Mouse (Mus musculus) intestine, embryonic 16.5 days (tissue): Measurements from ENCODE around the gene Pym1. TPM values are rescaled to one million over a fixed set of nuclear protein-coding genes. Genes with fewer than 3 reads are reported as not detected.
A peak's percentile ranks its signal among the peaks of the same experiment; 100 is the strongest.
"Not testable (repeated sequence)": the region's sequence is repeated elsewhere in the genome, so short reads cannot be mapped to it uniquely, and the experiment has no call there.

ENCODE experiments used
- ATAC-seq: fragments of 200-750 bp; cut with Nextera tagmentation; 2 replicates; pipeline ENCODE4 v1.8.0; 2017; ENCODE audit warnings: moderate TSS enrichment, moderate library complexity
- H3K27ac ChIP-seq: fragments of 300-500 bp; sonication (generic); 2 replicates; pipeline ENCODE4 v1.5.1; 2014; ENCODE audit warnings: mild to moderate bottlenecking, low read length
- H3K27me3 ChIP-seq: fragments of 300-500 bp; sonication (generic); replicated peaks from 2 replicates; pipeline ENCODE4 v1.6.1; 2014; ENCODE audit warnings: low read length, control low read depth, mixed read lengths; ENCODE audit not compliant: control insufficient read depth, insufficient read depth
- H3K36me3 ChIP-seq: fragments of 300-500 bp; sonication (generic); 2 replicates; pipeline ENCODE4 v1.6.1; 2014; ENCODE audit warnings: low read length, control low read depth; ENCODE audit not compliant: control insufficient read depth, insufficient read depth
- H3K4me1 ChIP-seq: fragments of 300-500 bp; sonication (generic); 2 replicates; pipeline ENCODE4 v1.6.1; 2014; ENCODE audit warnings: low read length, control low read depth, mixed read lengths; ENCODE audit not compliant: control insufficient read depth, insufficient read depth
- H3K4me2 ChIP-seq: fragments of 300-500 bp; sonication (generic); 2 replicates; pipeline ENCODE4 v1.6.1; 2014; ENCODE audit warnings: low read depth, low read length, control low read depth
- H3K4me3 ChIP-seq: fragments of 300-500 bp; sonication (generic); 2 replicates; pipeline ENCODE4 v1.5.1; 2014; ENCODE audit warnings: mild to moderate bottlenecking, low read length
- H3K9ac ChIP-seq: fragments of 300-500 bp; sonication (generic); 2 replicates; pipeline ENCODE4 v1.6.1; 2014; ENCODE audit warnings: low read depth, low read length
- H3K9me3 ChIP-seq: fragments of 300-500 bp; sonication (generic); 2 replicates; pipeline ENCODE4 v1.6.1; 2016; ENCODE audit warnings: low read length, control low read depth; ENCODE audit not compliant: control insufficient read depth
- WGBS: fragments of 180-500 bp; shearing (Covaris S2); extraction: QIAGEN DNeasy Blood & Tissue Kit; methylation state at CpG from one replicate; pipeline ENCODE4 v1.1.7; 2014; 5-methylcytosine and 5-hydroxymethylcytosine counted together
- polyA plus RNA-seq: library from polyadenylated mRNA; unstranded; fragments of >200 nt; fragmentation: Nextera tagmentation; extraction: Ambion mirVana; gene quantifications from 2 replicates; pipeline ENCODE4 v1.2.1, GENCODE M21; 2015

The Pym1 gene
- polyA plus RNA-seq, 1 experiment from 2014 or later: 31.5 TPM

- Histone ChIP-seq H3K9me3 (no peaks in the 10 kb centered on the region), H3K4me3 (no peak overlapping the region), H3K9ac (no peak overlapping the region), H3K27me3 (no peaks in the 10 kb centered on the region), H3K4me2 (no peak overlapping the region), H3K36me3 (no peaks in the 10 kb centered on the region), H3K4me1 (no peaks in the 10 kb centered on the region), H3K27ac (no peak overlapping the region)
- peak; percentile 64 for ATAC-seq
- 84% methylated on average over 19 of the region's 19 CpGs for WGBS
Measured at GRCm38 (mm10) chr10:128715559-128716537, 31.8 kb upstream of the Pym1 start.

GRCm38 (mm10) chr10:128725466-128725865, 22.2 kb upstream of the Pym1 start:
- not testable (repeated sequence) for H3K4me3 ChIP-seq, H3K9ac ChIP-seq, H3K4me2 ChIP-seq, H3K27ac ChIP-seq, H3K4me1 ChIP-seq, H3K9me3 ChIP-seq, ATAC-seq, H3K36me3 ChIP-seq, H3K27me3 ChIP-seq
- 81% methylated on average over 3 of the region's 4 CpGs for WGBS

- WGBS: 84% methylated on average over 5 of the region's 5 CpGs
- H3K4me2 ChIP-seq: no peak overlapping the region
- H3K27ac ChIP-seq: no peak overlapping the region
- no peak overlapping the region for H3K9ac ChIP-seq
- no peak for ATAC-seq
- H3K4me1 ChIP-seq: no peaks in the 10 kb centered on the region
- H3K27me3 ChIP-seq: no peaks in the 10 kb centered on the region
- peaks cover 4% of the 10 kb centered on the region; the same call in 1 of the 2 replicates for H3K36me3 ChIP-seq
- H3K9me3 ChIP-seq: 0 out of 2 replicates have a peak, but pooled peaks cover 3% of the 10 kb centered on the region
- H3K4me3 ChIP-seq: no peak overlapping the region
Measured at GRCm38 (mm10) chr10:128728059-128728458, 19.6 kb upstream of the Pym1 start.

- H3K36me3 ChIP-seq: peaks cover 11% of the 10 kb centered on the region; the same call in 1 of the 2 replicates
- H3K27me3 ChIP-seq: no peaks in the 10 kb centered on the region
- 20% methylated on average over 10 of the region's 10 CpGs for WGBS
- no peak overlapping the region for H3K27ac ChIP-seq
- H3K4me1 ChIP-seq: no peaks in the 10 kb centered on the region
- no peak overlapping the region for H3K9ac ChIP-seq
- H3K4me2 ChIP-seq: no peak overlapping the region
- H3K9me3 ChIP-seq: 0 out of 2 replicates have a peak, but pooled peaks cover 4% of the 10 kb centered on the region
- peak; percentile 59 for ATAC-seq
- H3K4me3 ChIP-seq: no peak overlapping the region
Measured at GRCm38 (mm10) chr10:128731002-128731433, 16.7 kb upstream of the Pym1 start.

- H3K4me2 ChIP-seq: no peak overlapping the region
- 0 out of 2 replicates have a peak, but pooled peaks cover 4% of the 10 kb centered on the region for H3K9me3 ChIP-seq
- no peaks in the 10 kb centered on the region for H3K27me3 ChIP-seq
- no peak overlapping the region for H3K4me3 ChIP-seq
- no peak overlapping the region for H3K9ac ChIP-seq
- no peaks in the 10 kb centered on the region for H3K4me1 ChIP-seq
- H3K27ac ChIP-seq: no peak overlapping the region
- ATAC-seq: peak; percentile 67
- peaks cover 11% of the 10 kb centered on the region; the same call in 1 of the 2 replicates for H3K36me3 ChIP-seq
Measured at GRCm38 (mm10) chr10:128731992-128732391, 15.7 kb upstream of the Pym1 start.

- H3K4me2 ChIP-seq: peak overlapping the region; percentile 44
- 4% methylated on average over 15 of the region's 15 CpGs for WGBS
- peak overlapping the region; percentile 53; the same call in 1 of the 2 replicates for H3K9ac ChIP-seq
- peaks cover 11% of the 10 kb centered on the region; the same call in 1 of the 2 replicates for H3K36me3 ChIP-seq
- H3K27ac ChIP-seq: no peak overlapping the region
- H3K4me1 ChIP-seq: peaks cover 7% of the 10 kb centered on the region
- no peaks in the 10 kb centered on the region for H3K27me3 ChIP-seq
- H3K9me3 ChIP-seq: 0 out of 2 replicates have a peak, but pooled peaks cover 4% of the 10 kb centered on the region
- peak overlapping the region; percentile 26; the same call in 1 of the 2 replicates for H3K4me3 ChIP-seq
- ATAC-seq: peak; percentile 63; the same call in 1 of the 2 replicates
Measured at GRCm38 (mm10) chr10:128737435-128737834, 10.3 kb upstream of the Pym1 start.

GRCm38 (mm10) chr10:128740296-128740695, 7.4 kb upstream of the Pym1 start:
- ATAC-seq: no peak
- Histone ChIP-seq H3K9me3 (no peaks in the 10 kb centered on the region), H3K36me3 (no peaks in the 10 kb centered on the region), H3K27ac (no peak overlapping the region), H3K4me3 (no peak overlapping the region), H3K27me3 (no peaks in the 10 kb centered on the region), H3K9ac (no peak overlapping the region), H3K4me2 (no peak overlapping the region), H3K4me1 (peaks cover 21% of the 10 kb centered on the region)
- 60% methylated on average over 2 of the region's 2 CpGs for WGBS

- Histone ChIP-seq H3K9ac (no peak overlapping the region), H3K9me3 (no peaks in the 10 kb centered on the region), H3K4me2 (peak overlapping the region; percentile 94), H3K27me3 (no peaks in the 10 kb centered on the region), H3K4me3 (peak overlapping the region; percentile 71; the same call in 1 of the 2 replicates), H3K4me1 (peaks cover 19% of the 10 kb centered on the region), H3K27ac (no peak overlapping the region), H3K36me3 (no peaks in the 10 kb centered on the region)
- no peak for ATAC-seq
- WGBS: 31% methylated on average over 4 of the region's 4 CpGs
Measured at GRCm38 (mm10) chr10:128742616-128743015, 5.1 kb upstream of the Pym1 start.

GRCm38 (mm10) chr10:128743235-128743634, 4.5 kb upstream of the Pym1 start:
- Histone ChIP-seq H3K27ac (peak overlapping the region; percentile 68; the same call in 1 of the 2 replicates), H3K9ac (peak overlapping the region; percentile 92), H3K9me3 (no peaks in the 10 kb centered on the region), H3K4me3 (peak overlapping the region; percentile 71), H3K36me3 (no peaks in the 10 kb centered on the region), H3K27me3 (no peaks in the 10 kb centered on the region), H3K4me2 (peak overlapping the region; percentile 94), H3K4me1 (peaks cover 18% of the 10 kb centered on the region)
- no peak for ATAC-seq
- 6% methylated on average over 7 of the region's 7 CpGs for WGBS
